Mouse (Mus musculus): Measurements from ENCODE around the gene Tal1.

GRCm38 (mm10) chr4:115055691-115056090 is 535 bp upstream of the Tal1 start:
- TF ChIP-seq CTCF (IDR thresholded peaks at IDR 0.05; ENCODE audit: low read depth): no peak
- TF ChIP-seq EP300 (IDR thresholded peaks at IDR 0.05; ENCODE audit: low read depth): no peak

Measured in heart, postnatal 0 days (tissue).